Mouse (Mus musculus): ENCODE measurements around the gene Haghl. TPM values are rescaled to one million over a fixed set of nuclear protein-coding genes. Genes with fewer than 3 reads are reported as not detected.
"Not testable (repeated sequence)": the region's sequence is repeated elsewhere in the genome, so short reads cannot be mapped to it uniquely, and the experiment has no call there.

Gene Haghl
- total RNA-seq, 2 experiments from 2014 or later: 19.4 to 24.1 TPM

- ATAC-seq (replicated peaks; ENCODE audit: poor library complexity, severe bottlenecking): no peak
These were observed 34.0 kb downstream of the Haghl start for GRCm38 (mm10) chr17:25751446-25751845.

- no peak for ATAC-seq (replicated peaks; ENCODE audit: poor library complexity, severe bottlenecking)
These were observed 36.2 kb downstream of the Haghl start for GRCm38 (mm10) chr17:25749314-25749713.

GRCm38 (mm10) chr17:25748238-25748637 is 37.2 kb downstream of the Haghl start:
- ATAC-seq (replicated peaks; ENCODE audit: poor library complexity, severe bottlenecking): no peak

- ATAC-seq (replicated peaks; ENCODE audit: poor library complexity, severe bottlenecking): no peak
These were observed 41.2 kb downstream of the Haghl start for GRCm38 (mm10) chr17:25744311-25744710.

GRCm38 (mm10) chr17:25743831-25744230 is 41.6 kb downstream of the Haghl start:
- ATAC-seq (replicated peaks; ENCODE audit: poor library complexity, severe bottlenecking): no peak

- ATAC-seq (replicated peaks; ENCODE audit: poor library complexity, severe bottlenecking): not testable (repeated sequence)
These were observed 44.0 kb downstream of the Haghl start for GRCm38 (mm10) chr17:25741471-25741870.

GRCm38 (mm10) chr17:25738861-25739260 is 46.6 kb downstream of the Haghl start:
- ATAC-seq (replicated peaks; ENCODE audit: poor library complexity, severe bottlenecking): no peak

GRCm38 (mm10) chr17:25735745-25736144 is 49.7 kb downstream of the Haghl start, which contains the start of gene Mslnl:
Gene Mslnl, plus strand, starts transcription at chr17:25736042.
- no peak for ATAC-seq (replicated peaks; ENCODE audit: poor library complexity, severe bottlenecking)

- no peak for ATAC-seq (replicated peaks; ENCODE audit: poor library complexity, severe bottlenecking)
These were observed 50.2 kb downstream of the Haghl start for GRCm38 (mm10) chr17:25735246-25735645.

GRCm38 (mm10) chr17:25732082-25732481 is 53.4 kb downstream of the Haghl start:
- ATAC-seq (replicated peaks; ENCODE audit: poor library complexity, severe bottlenecking): peak; percentile 47

Other genes starting within 250 kb of the Haghl start
- 1.1 TPM in 1 of 2 replicates, not detected in the other for gene Sox8, start 215.0 kb downstream of the Haghl start, total RNA-seq (2014; fragmentation: Nextera tagmentation)
- gene Sox8, start 215.0 kb downstream of the Haghl start, total RNA-seq (2017): not detected in 2 replicates
- gene Lmf1, start 206.6 kb downstream of the Haghl start, total RNA-seq (2014; fragmentation: Nextera tagmentation): 34.0 and 36.8 TPM in 2 replicates
- gene Lmf1, start 206.6 kb downstream of the Haghl start, total RNA-seq (2017): 6.9 and 10.7 TPM in 2 replicates
- not detected in 2 replicates for gene Gng13, start 68.5 kb downstream of the Haghl start, total RNA-seq (2014; fragmentation: Nextera tagmentation)
- gene Gng13, start 68.5 kb downstream of the Haghl start, total RNA-seq (2017): not detected in 2 replicates
- gene Chtf18, start 58.3 kb downstream of the Haghl start, total RNA-seq (2014; fragmentation: Nextera tagmentation): 16.8 and 29.8 TPM in 2 replicates
- 17.0 and 22.4 TPM in 2 replicates for gene Chtf18, start 58.3 kb downstream of the Haghl start, total RNA-seq (2017)
- 10.9 and 15.6 TPM in 2 replicates for gene Rpusd1, start 58.0 kb downstream of the Haghl start, total RNA-seq (2014; fragmentation: Nextera tagmentation)
- gene Rpusd1, start 58.0 kb downstream of the Haghl start, total RNA-seq (2017): 4.2 and 6.6 TPM in 2 replicates
- not detected in 2 replicates for gene Mslnl, start 49.6 kb downstream of the Haghl start, total RNA-seq (2014; fragmentation: Nextera tagmentation)
- not detected in 2 replicates for gene Mslnl, start 49.6 kb downstream of the Haghl start, total RNA-seq (2017)
- not detected in 2 replicates for gene Msln, start 31.3 kb downstream of the Haghl start, total RNA-seq (2014; fragmentation: Nextera tagmentation)
- gene Msln, start 31.3 kb downstream of the Haghl start, total RNA-seq (2017): not detected in 2 replicates
- gene Narfl, start 11.9 kb downstream of the Haghl start, total RNA-seq (2014; fragmentation: Nextera tagmentation): 22.8 and 23.5 TPM in 2 replicates
- 15.0 and 17.4 TPM in 2 replicates for gene Narfl, start 11.9 kb downstream of the Haghl start, total RNA-seq (2017)
- gene Ccdc78, start 907 bp upstream of the Haghl start, total RNA-seq (2014; fragmentation: Nextera tagmentation): 0.45 TPM in 1 of 2 replicates, not detected in the other
- gene Ccdc78, start 907 bp upstream of the Haghl start, total RNA-seq (2017): 0.52 TPM in 1 of 2 replicates, not detected in the other
- 85.3 and 92.7 TPM in 2 replicates for gene Fam173a, start 7.2 kb upstream of the Haghl start, total RNA-seq (2014; fragmentation: Nextera tagmentation)
- gene Fam173a, start 7.2 kb upstream of the Haghl start, total RNA-seq (2017): 31.9 and 43.1 TPM in 2 replicates
- not detected in 2 replicates for gene AC134908.4, start 10.0 kb upstream of the Haghl start, total RNA-seq (2014; fragmentation: Nextera tagmentation)
- gene AC134908.4, start 10.0 kb upstream of the Haghl start, total RNA-seq (2017): not detected in 2 replicates
- 15.8 and 23.3 TPM in 2 replicates for gene Metrn, start 11.5 kb upstream of the Haghl start, total RNA-seq (2014; fragmentation: Nextera tagmentation)
- 33.5 and 64.4 TPM in 2 replicates for gene Metrn, start 11.5 kb upstream of the Haghl start, total RNA-seq (2017)
- not detected in 2 replicates for gene Fbxl16, start 23.4 kb upstream of the Haghl start, total RNA-seq (2014; fragmentation: Nextera tagmentation)
- not detected in 2 replicates for gene Fbxl16, start 23.4 kb upstream of the Haghl start, total RNA-seq (2017)
- gene Wdr24, start 38.0 kb upstream of the Haghl start, total RNA-seq (2014; fragmentation: Nextera tagmentation): 12.5 and 16.9 TPM in 2 replicates
- 14.8 and 19.3 TPM in 2 replicates for gene Wdr24, start 38.0 kb upstream of the Haghl start, total RNA-seq (2017)
- 19.5 and 23.1 TPM in 2 replicates for gene Jmjd8, start 43.2 kb upstream of the Haghl start, total RNA-seq (2014; fragmentation: Nextera tagmentation)
- gene Jmjd8, start 43.2 kb upstream of the Haghl start, total RNA-seq (2017): 15.2 and 23.4 TPM in 2 replicates
- gene Stub1, start 47.7 kb upstream of the Haghl start, total RNA-seq (2014; fragmentation: Nextera tagmentation): 112 and 131 TPM in 2 replicates
- 99.3 and 101 TPM in 2 replicates for gene Stub1, start 47.7 kb upstream of the Haghl start, total RNA-seq (2017)
- gene Rhbdl1, start 51.6 kb upstream of the Haghl start, total RNA-seq (2014; fragmentation: Nextera tagmentation): 1.1 and 3.0 TPM in 2 replicates
- not detected in 2 replicates for gene Rhbdl1, start 51.6 kb upstream of the Haghl start, total RNA-seq (2017)
- 1.2 TPM in 1 of 2 replicates, not detected in the other for gene Gm20683, start 56.1 kb upstream of the Haghl start, total RNA-seq (2014; fragmentation: Nextera tagmentation)
- gene Gm20683, start 56.1 kb upstream of the Haghl start, total RNA-seq (2017): 0.41 and 1.2 TPM in 2 replicates
- gene Rhot2, start 59.2 kb upstream of the Haghl start, total RNA-seq (2014; fragmentation: Nextera tagmentation): 28.3 and 35.5 TPM in 2 replicates
- 11.9 and 17.8 TPM in 2 replicates for gene Rhot2, start 59.2 kb upstream of the Haghl start, total RNA-seq (2017)
- 64.7 and 66.9 TPM in 2 replicates for gene Wdr90, start 75.8 kb upstream of the Haghl start, total RNA-seq (2014; fragmentation: Nextera tagmentation)
- 11.8 and 15.0 TPM in 2 replicates for gene Wdr90, start 75.8 kb upstream of the Haghl start, total RNA-seq (2017)
- gene Mcrip2, start 83.1 kb upstream of the Haghl start, total RNA-seq (2014; fragmentation: Nextera tagmentation): 30.4 and 58.6 TPM in 2 replicates
- 11.2 and 25.8 TPM in 2 replicates for gene Mcrip2, start 83.1 kb upstream of the Haghl start, total RNA-seq (2017)
- 23.4 and 27.7 TPM in 2 replicates for gene Mettl26, start 89.4 kb upstream of the Haghl start, total RNA-seq (2014; fragmentation: Nextera tagmentation)
- gene Mettl26, start 89.4 kb upstream of the Haghl start, total RNA-seq (2017): 9.7 and 15.2 TPM in 2 replicates
- 2.1 TPM in 1 of 2 replicates, not detected in the other for gene Wfikkn1, start 95.2 kb upstream of the Haghl start, total RNA-seq (2014; fragmentation: Nextera tagmentation)
- 1.1 and 1.3 TPM in 2 replicates for gene Wfikkn1, start 95.2 kb upstream of the Haghl start, total RNA-seq (2017)
- 9.4 and 15.9 TPM in 2 replicates for gene Rab40c, start 134.1 kb upstream of the Haghl start, total RNA-seq (2014; fragmentation: Nextera tagmentation)
- gene Rab40c, start 134.1 kb upstream of the Haghl start, total RNA-seq (2017): 7.2 and 11.8 TPM in 2 replicates
- gene Pigq, start 159.3 kb upstream of the Haghl start, total RNA-seq (2014; fragmentation: Nextera tagmentation): 63.5 and 87.9 TPM in 2 replicates
- gene Pigq, start 159.3 kb upstream of the Haghl start, total RNA-seq (2017): 32.4 and 37.1 TPM in 2 replicates
- gene Nhlrc4, start 159.3 kb upstream of the Haghl start, total RNA-seq (2014; fragmentation: Nextera tagmentation): not detected in 2 replicates
- gene Nhlrc4, start 159.3 kb upstream of the Haghl start, total RNA-seq (2017): not detected in 2 replicates
- gene A930017K11Rik, start 166.9 kb upstream of the Haghl start, total RNA-seq (2014; fragmentation: Nextera tagmentation): not detected in 2 replicates
- not detected in 2 replicates for gene A930017K11Rik, start 166.9 kb upstream of the Haghl start, total RNA-seq (2017)
- gene Capn15, start 200.1 kb upstream of the Haghl start, total RNA-seq (2014; fragmentation: Nextera tagmentation): 12.5 and 16.4 TPM in 2 replicates
- 3.2 and 5.3 TPM in 2 replicates for gene Capn15, start 200.1 kb upstream of the Haghl start, total RNA-seq (2017)